Mouse (Mus musculus) forebrain, embryonic 11.5 days (tissue): ENCODE measurements around the gene Gab2. TPM values are rescaled to one million over a fixed set of nuclear protein-coding genes. Genes with fewer than 3 reads are reported as not detected.

Source experiments
- ATAC-seq: fragments of 200-750 bp; cut with Nextera tagmentation; replicated peaks from 2 replicates; pipeline ENCODE4 v1.8.0; 2017; ENCODE audit warnings: moderate TSS enrichment; ENCODE audit not compliant: low FRiP score
- DNase-seq: peaks from one replicate; pipeline ENCODE4 v3.0.0-alpha.2; 2017; ENCODE audit warnings: low spot score
- H3K27ac ChIP-seq: fragments of 300-500 bp; sonication (generic); 2 replicates; pipeline ENCODE4 v1.5.1; 2014; ENCODE audit warnings: low read depth, low read length
- H3K27me3 ChIP-seq: fragments of 300-500 bp; sonication (generic); 2 replicates; pipeline ENCODE4 v1.6.1; 2014; ENCODE audit warnings: mild to moderate bottlenecking, low read length, mixed read lengths; ENCODE audit not compliant: control insufficient read depth, insufficient read depth
- H3K36me3 ChIP-seq: fragments of 300-500 bp; sonication (generic); 2 replicates; pipeline ENCODE4 v1.6.1; 2014; ENCODE audit warnings: mild to moderate bottlenecking, low read length, moderate library complexity, mixed read lengths; ENCODE audit not compliant: control insufficient read depth, insufficient read depth
- H3K4me1 ChIP-seq: fragments of 300-500 bp; sonication (generic); replicated peaks from 2 replicates; pipeline ENCODE4 v1.6.1; 2014; ENCODE audit warnings: low read length, mixed read lengths; ENCODE audit not compliant: control insufficient read depth, insufficient read depth
- H3K4me2 ChIP-seq: fragments of 300-500 bp; sonication (generic); 2 replicates; pipeline ENCODE4 v1.6.1; 2014; ENCODE audit warnings: low read depth, mild to moderate bottlenecking, low read length, moderate library complexity, mixed read lengths; ENCODE audit not compliant: severe bottlenecking
- H3K4me3 ChIP-seq: fragments of 300-500 bp; sonication (generic); 2 replicates; pipeline ENCODE4 v1.5.1; 2014; ENCODE audit warnings: low read depth, low read length
- H3K9ac ChIP-seq: fragments of 300-500 bp; sonication (generic); 2 replicates; pipeline ENCODE4 v1.6.1; 2014; ENCODE audit warnings: low read length
- H3K9me3 ChIP-seq: fragments of 300-500 bp; sonication (generic); 2 replicates; pipeline ENCODE4 v1.6.1; 2016; ENCODE audit warnings: low read length, mixed read lengths; ENCODE audit not compliant: control insufficient read depth
- WGBS: fragments of 180-500 bp; shearing (Covaris S2); extraction: QIAGEN DNeasy Blood & Tissue Kit; methylation state at CpG from one replicate; pipeline ENCODE4 v1.1.7; 2014; 5-methylcytosine and 5-hydroxymethylcytosine counted together
- polyA plus RNA-seq: library from polyadenylated mRNA; unstranded; fragments of >200 nt; fragmentation: Nextera tagmentation; extraction: Ambion mirVana; gene quantifications from 2 replicates; pipeline ENCODE4 v1.2.1, GENCODE M21; 2014

Gene Gab2
- polyA plus RNA-seq, 1 experiment from 2014 or later, result 8.1 TPM

GRCm38 (mm10) chr7:97345229-97345871 lies 264.0 kb downstream of the Gab2 start:
- Histone ChIP-seq H3K9me3 (no peaks in the 10 kb centered on the region; the same call in 1 of the 2 replicates), H3K4me1 (no peaks in the 10 kb centered on the region), H3K9ac (no peak overlapping the region), H3K4me3 (no peak overlapping the region), H3K36me3 (no peaks in the 10 kb centered on the region), H3K27ac (no peak overlapping the region), H3K27me3 (no peaks in the 10 kb centered on the region), H3K4me2 (no peak overlapping the region)
- DNase-seq (peak; percentile 41), ATAC-seq (no peak)
- 73% methylated on average over 10 of the region's 10 CpGs for WGBS

- H3K9ac ChIP-seq, result no peak overlapping the region
- no peaks in the 10 kb centered on the region for H3K27me3 ChIP-seq
- no peak overlapping the region for H3K4me2 ChIP-seq
- H3K4me3 ChIP-seq, result no peak overlapping the region
- no peaks in the 10 kb centered on the region for H3K4me1 ChIP-seq
- 80% methylated on average over 9 of the region's 9 CpGs for WGBS
- DNase-seq (peak; percentile 46), ATAC-seq (no peak)
- H3K27ac ChIP-seq, result no peak overlapping the region
- H3K36me3 ChIP-seq, result no peaks in the 10 kb centered on the region
- H3K9me3 ChIP-seq, result no peaks in the 10 kb centered on the region
Observed at GRCm38 (mm10) chr7:97346111-97346821, 264.9 kb downstream of the Gab2 start.

GRCm38 (mm10) chr7:97346822-97347166 lies 265.4 kb downstream of the Gab2 start:
- H3K4me1 ChIP-seq, result no peaks in the 10 kb centered on the region
- no peaks in the 10 kb centered on the region for H3K9me3 ChIP-seq
- no peak overlapping the region for H3K27ac ChIP-seq
- H3K9ac ChIP-seq, result no peak overlapping the region
- no peak for DNase-seq
- H3K27me3 ChIP-seq, result no peaks in the 10 kb centered on the region
- H3K4me2 ChIP-seq, result no peak overlapping the region
- H3K4me3 ChIP-seq, result no peak overlapping the region
- 64% methylated on average over 4 of the region's 4 CpGs for WGBS
- no peak for ATAC-seq
- H3K36me3 ChIP-seq, result no peaks in the 10 kb centered on the region

GRCm38 (mm10) chr7:97347464-97347863 lies 266.1 kb downstream of the Gab2 start:
- H3K4me1 ChIP-seq, result no peaks in the 10 kb centered on the region
- no peaks in the 10 kb centered on the region for H3K36me3 ChIP-seq
- no peak overlapping the region for H3K27ac ChIP-seq
- no peak overlapping the region for H3K9ac ChIP-seq
- peak; percentile 29 for DNase-seq
- no peak overlapping the region for H3K4me2 ChIP-seq
- 98% methylated on average over 15 of the region's 15 CpGs for WGBS
- no peaks in the 10 kb centered on the region for H3K9me3 ChIP-seq
- H3K4me3 ChIP-seq, result no peak overlapping the region
- no peaks in the 10 kb centered on the region for H3K27me3 ChIP-seq
- ATAC-seq, result no peak

- H3K9ac ChIP-seq, result no peak overlapping the region
- no peaks in the 10 kb centered on the region for H3K4me1 ChIP-seq
- H3K4me3 ChIP-seq, result no peak overlapping the region
- ATAC-seq (no peak), DNase-seq (peak; percentile 29)
- H3K36me3 ChIP-seq, result no peaks in the 10 kb centered on the region
- H3K4me2 ChIP-seq, result no peak overlapping the region
- no peaks in the 10 kb centered on the region for H3K9me3 ChIP-seq
- H3K27me3 ChIP-seq, result no peaks in the 10 kb centered on the region
- WGBS, result 87% methylated on average over 3 of the region's 3 CpGs
- H3K27ac ChIP-seq, result no peak overlapping the region
Observed at GRCm38 (mm10) chr7:97348318-97348717, 266.9 kb downstream of the Gab2 start.

- Histone ChIP-seq H3K4me3 (no peak overlapping the region), H3K4me2 (no peak overlapping the region), H3K4me1 (no peaks in the 10 kb centered on the region), H3K9me3 (no peaks in the 10 kb centered on the region), H3K36me3 (no peaks in the 10 kb centered on the region), H3K9ac (no peak overlapping the region), H3K27ac (no peak overlapping the region), H3K27me3 (no peaks in the 10 kb centered on the region)
- ATAC-seq (no peak), DNase-seq (peak; percentile 4)
- 82% methylated on average over 5 of the region's 5 CpGs for WGBS
Observed at GRCm38 (mm10) chr7:97348836-97349235, 267.4 kb downstream of the Gab2 start.

- no peaks in the 10 kb centered on the region for H3K36me3 ChIP-seq
- H3K9ac ChIP-seq, result no peak overlapping the region
- H3K9me3 ChIP-seq, result no peaks in the 10 kb centered on the region
- H3K27ac ChIP-seq, result no peak overlapping the region
- no peaks in the 10 kb centered on the region for H3K4me1 ChIP-seq
- peak; percentile 22 for DNase-seq
- H3K27me3 ChIP-seq, result no peaks in the 10 kb centered on the region
- no peak for ATAC-seq
- no peak overlapping the region for H3K4me3 ChIP-seq
- 85% methylated on average over 6 of the region's 6 CpGs for WGBS
- no peak overlapping the region for H3K4me2 ChIP-seq
Observed at GRCm38 (mm10) chr7:97349438-97349837, 268.1 kb downstream of the Gab2 start.

GRCm38 (mm10) chr7:97350891-97351290 lies 269.5 kb downstream of the Gab2 start:
- H3K27ac ChIP-seq, result no peak overlapping the region
- H3K9ac ChIP-seq, result no peak overlapping the region
- H3K4me1 ChIP-seq, result no peaks in the 10 kb centered on the region
- 86% methylated on average over 5 of the region's 5 CpGs for WGBS
- no peaks in the 10 kb centered on the region for H3K9me3 ChIP-seq
- no peaks in the 10 kb centered on the region for H3K27me3 ChIP-seq
- no peak overlapping the region for H3K4me2 ChIP-seq
- no peaks in the 10 kb centered on the region for H3K36me3 ChIP-seq
- peak; percentile 41 for DNase-seq
- H3K4me3 ChIP-seq, result no peak overlapping the region
- ATAC-seq, result no peak
